Mouse (Mus musculus): ENCODE data around the gene Ptgis. TPM values are rescaled to one million over a fixed set of nuclear protein-coding genes. Genes with fewer than 3 reads are reported as not detected.

Gene Ptgis
- total and polyA plus RNA-seq, 3 experiments: 16.3 to 32.1 (median 17.7) TPM

- no peaks in the 10 kb centered on the region for H3K36me3 ChIP-seq (ENCODE audit: control insufficient read depth, insufficient read depth, low read length)
- peak overlapping the region; percentile 70 for H3K27ac ChIP-seq
- DNase-seq: no peak
- no peak overlapping the region for H3K9ac ChIP-seq (ENCODE audit: low read depth, low read length)
- WGBS: 85% methylated on average over 4 of the region's 4 CpGs
- no peak overlapping the region for H3K4me3 ChIP-seq
- H3K27me3 ChIP-seq (ENCODE audit: control insufficient read depth, insufficient read depth, low read length): no peaks in the 10 kb centered on the region; the same call in 1 of the 2 replicates
- no peaks in the 10 kb centered on the region for H3K79me2 ChIP-seq (replicated peaks; ENCODE audit: control insufficient read depth, insufficient read depth, low read length)
- intact Hi-C loops (cut with DNase I): no loop called here
- H3K4me1 ChIP-seq (ENCODE audit: control insufficient read depth, insufficient read depth, low read length): peaks cover 11% of the 10 kb centered on the region
- TF ChIP-seq CTCF (IDR thresholded peaks at IDR 0.05) (no peak), EP300 (IDR thresholded peaks at IDR 0.05; ENCODE audit: insufficient read depth, low read depth, low read length) (no peak), POLR2A (IDR thresholded peaks at IDR 0.05; ENCODE audit: insufficient read depth, low read depth, low read length) (no peak)
These were observed 4.2 kb downstream of the Ptgis start for GRCm38 (mm10) chr2:167236174-167236573.

GRCm38 (mm10) chr2:167235338-167236018 lies 4.9 kb downstream of the Ptgis start:
- peak; percentile 61 to 84 for DNase-seq
- intact Hi-C loops (cut with DNase I): no loop called here
- 34% methylated on average over 17 of the region's 17 CpGs for WGBS
- Histone ChIP-seq H3K4me1 (ENCODE audit: control insufficient read depth, insufficient read depth, low read length) (peaks cover 11% of the 10 kb centered on the region), H3K79me2 (replicated peaks; ENCODE audit: control insufficient read depth, insufficient read depth, low read length) (no peaks in the 10 kb centered on the region), H3K9ac (ENCODE audit: low read depth, low read length) (no peak overlapping the region), H3K36me3 (ENCODE audit: control insufficient read depth, insufficient read depth, low read length) (no peaks in the 10 kb centered on the region), H3K27me3 (ENCODE audit: control insufficient read depth, insufficient read depth, low read length) (no peaks in the 10 kb centered on the region; the same call in 1 of the 2 replicates), H3K27ac (peak overlapping the region; percentile 70), H3K4me3 (no peak overlapping the region)
- peak; percentile 44; the same call in 1 of the 2 replicates for TF ChIP-seq POLR2A (IDR thresholded peaks at IDR 0.05; ENCODE audit: insufficient read depth, low read depth, low read length)
- TF ChIP-seq CTCF (IDR thresholded peaks at IDR 0.05): no peak
- peak; percentile 44; the same call in 1 of the 2 replicates for TF ChIP-seq EP300 (IDR thresholded peaks at IDR 0.05; ENCODE audit: insufficient read depth, low read depth, low read length)

GRCm38 (mm10) chr2:167233771-167234170 lies 6.6 kb downstream of the Ptgis start:
- no peak for TF ChIP-seq POLR2A (IDR thresholded peaks at IDR 0.05; ENCODE audit: insufficient read depth, low read depth, low read length)
- no peak for TF ChIP-seq EP300 (IDR thresholded peaks at IDR 0.05; ENCODE audit: insufficient read depth, low read depth, low read length)
- TF ChIP-seq CTCF (IDR thresholded peaks at IDR 0.05): no peak
- no peaks in the 10 kb centered on the region for H3K27me3 ChIP-seq (ENCODE audit: control insufficient read depth, insufficient read depth, low read length)
- peak overlapping the region; percentile 69 for H3K27ac ChIP-seq
- peaks cover 11% of the 10 kb centered on the region for H3K4me1 ChIP-seq (ENCODE audit: control insufficient read depth, insufficient read depth, low read length)
- 80% methylated on average over 14 of the region's 14 CpGs for WGBS
- H3K4me3 ChIP-seq: no peak overlapping the region
- no peaks in the 10 kb centered on the region for H3K36me3 ChIP-seq (ENCODE audit: control insufficient read depth, insufficient read depth, low read length)
- H3K79me2 ChIP-seq (replicated peaks; ENCODE audit: control insufficient read depth, insufficient read depth, low read length): no peaks in the 10 kb centered on the region
- intact Hi-C loops (cut with DNase I): no loop called here
- no peak for DNase-seq
- no peak overlapping the region for H3K9ac ChIP-seq (ENCODE audit: low read depth, low read length)

GRCm38 (mm10) chr2:167233009-167233335 lies 7.4 kb downstream of the Ptgis start:
- Histone ChIP-seq H3K79me2 (replicated peaks; ENCODE audit: control insufficient read depth, insufficient read depth, low read length) (no peaks in the 10 kb centered on the region), H3K27ac (peak overlapping the region; percentile 59), H3K9ac (ENCODE audit: low read depth, low read length) (no peak overlapping the region), H3K4me3 (no peak overlapping the region), H3K4me1 (ENCODE audit: control insufficient read depth, insufficient read depth, low read length) (peaks cover 11% of the 10 kb centered on the region), H3K36me3 (ENCODE audit: control insufficient read depth, insufficient read depth, low read length) (no peaks in the 10 kb centered on the region), H3K27me3 (ENCODE audit: control insufficient read depth, insufficient read depth, low read length) (no peaks in the 10 kb centered on the region)
- no peak for DNase-seq
- TF ChIP-seq POLR2A (IDR thresholded peaks at IDR 0.05; ENCODE audit: insufficient read depth, low read depth, low read length): no peak
- TF ChIP-seq CTCF (IDR thresholded peaks at IDR 0.05): no peak
- no peak for TF ChIP-seq EP300 (IDR thresholded peaks at IDR 0.05; ENCODE audit: insufficient read depth, low read depth, low read length)
- intact Hi-C loops (cut with DNase I): no loop called here
- WGBS: 85% methylated on average over 5 of the region's 5 CpGs

- 43% methylated on average over 14 of the region's 14 CpGs for WGBS
- intact Hi-C loops (cut with DNase I): no loop called here
- no peak overlapping the region for H3K9ac ChIP-seq (ENCODE audit: low read depth, low read length)
These were observed 8.0 kb downstream of the Ptgis start for GRCm38 (mm10) chr2:167232132-167233008.

More at GRCm38 (mm10) chr2:167232132-167233008, 8.0 kb downstream of the Ptgis start:
- no peaks in the 10 kb centered on the region for H3K27me3 ChIP-seq (ENCODE audit: control insufficient read depth, insufficient read depth, low read length)
- H3K4me3 ChIP-seq: no peak overlapping the region
- peak in 1 of 2 experiments; percentile 76 for DNase-seq
- no peak for TF ChIP-seq CTCF (IDR thresholded peaks at IDR 0.05)
- no peak for TF ChIP-seq POLR2A (IDR thresholded peaks at IDR 0.05; ENCODE audit: insufficient read depth, low read depth, low read length)
- no peak for TF ChIP-seq EP300 (IDR thresholded peaks at IDR 0.05; ENCODE audit: insufficient read depth, low read depth, low read length)
- peak overlapping the region; percentile 59 for H3K27ac ChIP-seq
- no peaks in the 10 kb centered on the region for H3K36me3 ChIP-seq (ENCODE audit: control insufficient read depth, insufficient read depth, low read length)
- H3K79me2 ChIP-seq (replicated peaks; ENCODE audit: control insufficient read depth, insufficient read depth, low read length): no peaks in the 10 kb centered on the region
- peaks cover 9% of the 10 kb centered on the region for H3K4me1 ChIP-seq (ENCODE audit: control insufficient read depth, insufficient read depth, low read length)
